19 mouse cellular contexts compared by ENCODE assay signal in genomic region chr8:85800164-85800563, GRCm38 (mm10).
"Had no signal": no experiment of that assay in that cellular context is flagged by ENCODE, and none has a peak within 500 bp of the region (broad histone marks: within the 10 kb centered on the region; RNA-seq: fewer than 3 reads in every experiment).

No protein-coding gene starts in this region.

- DNase-seq: kidney, adult 11 months; kidney, adult 8-10 months; kidney, postnatal 10 days; kidney, postnatal 36 days; liver, embryonic 13.5 days; lung, adult 2 months; lung, postnatal 14 days; lung, postnatal 4 days; retina, postnatal 1 day; right cerebral cortex, postnatal 25 days; spleen, adult 18-20 months; thymus, postnatal 25 days had no signal

- H3K9me3 ChIP-seq: kidney, embryonic 15.5 days; liver, embryonic 13.5 days; megakaryocyte, embryonic 14.5 days; midbrain, embryonic 12.5 days; midbrain, embryonic 15.5 days; neural tube, embryonic 12.5 days; neural tube, embryonic 15.5 days; stomach, embryonic 15.5 days had no signal

- H3K27ac ChIP-seq: kidney, embryonic 15.5 days; liver, embryonic 13.5 days; midbrain, embryonic 12.5 days; midbrain, embryonic 15.5 days; neural tube, embryonic 12.5 days; neural tube, embryonic 15.5 days; stomach, embryonic 15.5 days had no signal

- H3K4me3 ChIP-seq: kidney, embryonic 15.5 days; liver, embryonic 13.5 days; megakaryocyte, embryonic 14.5 days; midbrain, embryonic 12.5 days; midbrain, embryonic 15.5 days; neural tube, embryonic 12.5 days; neural tube, embryonic 15.5 days; stomach, embryonic 15.5 days had no signal

- H3K9ac ChIP-seq: kidney, embryonic 15.5 days; liver, embryonic 13.5 days; midbrain, embryonic 12.5 days; midbrain, embryonic 15.5 days; neural tube, embryonic 12.5 days; neural tube, embryonic 15.5 days; stomach, embryonic 15.5 days had no signal

- H3K4me2 ChIP-seq: kidney, embryonic 15.5 days; liver, embryonic 13.5 days; midbrain, embryonic 12.5 days; midbrain, embryonic 15.5 days; neural tube, embryonic 12.5 days; neural tube, embryonic 15.5 days; stomach, embryonic 15.5 days had no signal

- H3K27me3 ChIP-seq: kidney, embryonic 15.5 days; liver, embryonic 13.5 days; megakaryocyte, embryonic 14.5 days; midbrain, embryonic 12.5 days; midbrain, embryonic 15.5 days; neural tube, embryonic 12.5 days; neural tube, embryonic 15.5 days; stomach, embryonic 15.5 days had no signal

- ATAC-seq: midbrain, embryonic 15.5 days had no signal

- H3K4me1 ChIP-seq: kidney, embryonic 15.5 days; midbrain, embryonic 12.5 days; midbrain, embryonic 15.5 days; neural tube, embryonic 12.5 days; neural tube, embryonic 15.5 days; stomach, embryonic 15.5 days had no signal
